Mouse (Mus musculus): ENCODE measurements at regions not wholly inside any gene's neighbourhood (a gene's known extent, or its start where the extent isn't known, plus 50 kb on each side); places are given as distances from the start of the nearest gene placed in this dataset.

DNA sequence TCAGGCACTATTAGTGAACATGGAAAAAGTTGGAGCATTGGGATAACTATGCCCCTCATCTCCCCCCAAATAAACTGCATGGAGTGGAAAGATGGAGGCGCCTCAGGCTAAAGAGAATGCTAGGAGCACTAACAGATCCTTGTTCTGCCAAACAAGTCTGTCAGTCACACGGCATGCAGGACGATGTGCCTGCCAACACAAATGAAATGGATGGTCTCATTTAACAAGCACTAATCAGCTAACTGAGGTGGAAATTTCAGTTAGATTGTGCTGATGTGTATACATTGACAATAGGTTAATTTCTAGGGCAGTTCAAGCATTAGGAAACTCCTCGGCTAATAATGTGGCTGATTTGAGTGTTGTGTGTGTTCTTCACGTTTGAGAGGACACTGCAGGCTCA, 120.8 kb upstream of the Speer2 start:
- H3K4me2 ChIP-seq: no peak overlapping the region
- no peak overlapping the region for H3K27ac ChIP-seq (ENCODE audit: low read depth)
- H3K36me3 ChIP-seq (ENCODE audit: insufficient read depth): no peaks in the 10 kb centered on the region
- H3K4me1 ChIP-seq (ENCODE audit: insufficient read depth): no peaks in the 10 kb centered on the region
- DNase-seq (no peak), ATAC-seq (ENCODE audit: insufficient read depth) (no peak)
- TF ChIP-seq CTCF (IDR thresholded peaks at IDR 0.05; ENCODE audit: low read depth): no peak
- no peak overlapping the region for H3K4me3 ChIP-seq (ENCODE audit: low read depth, low read length)
- H3K9ac ChIP-seq: no peak overlapping the region
- no peaks in the 10 kb centered on the region for H3K27me3 ChIP-seq (ENCODE audit: insufficient read depth, low read length)
- 57% methylated on average over 5 of the region's 5 CpGs for WGBS
- no peaks in the 10 kb centered on the region for H3K9me3 ChIP-seq (ENCODE audit: low read depth, low read length)

GRCm38 (mm10) chr16:69991907-69992470, 128.4 kb upstream of the Speer2 start:
- ATAC-seq (ENCODE audit: insufficient read depth) (no peak), DNase-seq (no peak)
- Histone ChIP-seq H3K9me3 (ENCODE audit: low read depth, low read length) (no peaks in the 10 kb centered on the region), H3K36me3 (ENCODE audit: insufficient read depth) (no peaks in the 10 kb centered on the region), H3K4me2 (no peak overlapping the region), H3K27ac (ENCODE audit: low read depth) (no peak overlapping the region), H3K4me3 (ENCODE audit: low read depth, low read length) (no peak overlapping the region), H3K9ac (no peak overlapping the region), H3K4me1 (ENCODE audit: insufficient read depth) (no peaks in the 10 kb centered on the region), H3K27me3 (ENCODE audit: insufficient read depth, low read length) (no peaks in the 10 kb centered on the region)
- 74% methylated on average over 3 of the region's 3 CpGs for WGBS
- TF ChIP-seq CTCF (IDR thresholded peaks at IDR 0.05; ENCODE audit: low read depth): no peak

- H3K9ac ChIP-seq: no peak overlapping the region
- no peak overlapping the region for H3K4me2 ChIP-seq
- no peak overlapping the region for H3K27ac ChIP-seq (ENCODE audit: low read depth)
- ATAC-seq (ENCODE audit: insufficient read depth): no peak
- no peaks in the 10 kb centered on the region for H3K27me3 ChIP-seq (ENCODE audit: insufficient read depth, low read length)
- no peak overlapping the region for H3K4me3 ChIP-seq (ENCODE audit: low read depth, low read length)
- 59% methylated on average over 4 of the region's 4 CpGs for WGBS
- H3K36me3 ChIP-seq (ENCODE audit: insufficient read depth): no peaks in the 10 kb centered on the region
- TF ChIP-seq CTCF (IDR thresholded peaks at IDR 0.05; ENCODE audit: low read depth): no peak
- DNase-seq: no peak
- no peaks in the 10 kb centered on the region for H3K4me1 ChIP-seq (ENCODE audit: insufficient read depth)
- H3K9me3 ChIP-seq (ENCODE audit: low read depth, low read length): no peaks in the 10 kb centered on the region
These were observed 129.2 kb upstream of the Speer2 start for GRCm38 (mm10) chr16:69992715-69993114.

GRCm38 (mm10) chr16:70006863-70007262, 143.3 kb upstream of the Speer2 start:
- DNase-seq (no peak), ATAC-seq (ENCODE audit: insufficient read depth) (no peak)
- Histone ChIP-seq H3K4me3 (ENCODE audit: low read depth, low read length) (no peak overlapping the region), H3K4me1 (ENCODE audit: insufficient read depth) (no peaks in the 10 kb centered on the region), H3K36me3 (ENCODE audit: insufficient read depth) (no peaks in the 10 kb centered on the region), H3K27me3 (ENCODE audit: insufficient read depth, low read length) (no peaks in the 10 kb centered on the region), H3K4me2 (no peak overlapping the region), H3K9ac (no peak overlapping the region), H3K9me3 (ENCODE audit: low read depth, low read length) (no peaks in the 10 kb centered on the region), H3K27ac (ENCODE audit: low read depth) (no peak overlapping the region)
- no peak for TF ChIP-seq CTCF (IDR thresholded peaks at IDR 0.05; ENCODE audit: low read depth)
- 77% methylated on average over 2 of the region's 2 CpGs for WGBS

- DNase-seq: no peak
- H3K4me2 ChIP-seq: no peak overlapping the region
- H3K4me3 ChIP-seq (ENCODE audit: low read depth, low read length): no peak overlapping the region
- H3K9me3 ChIP-seq (ENCODE audit: low read depth, low read length): no peaks in the 10 kb centered on the region
- no peaks in the 10 kb centered on the region for H3K36me3 ChIP-seq (ENCODE audit: insufficient read depth)
- no peak overlapping the region for H3K27ac ChIP-seq (ENCODE audit: low read depth)
- no peak overlapping the region for H3K9ac ChIP-seq
- TF ChIP-seq CTCF (IDR thresholded peaks at IDR 0.05; ENCODE audit: low read depth): no peak
- no peak for ATAC-seq (ENCODE audit: insufficient read depth)
- no peaks in the 10 kb centered on the region for H3K4me1 ChIP-seq (ENCODE audit: insufficient read depth)
- 71% methylated on average over 1 of the region's 1 CpGs for WGBS
- no peaks in the 10 kb centered on the region for H3K27me3 ChIP-seq (ENCODE audit: insufficient read depth, low read length)
These were observed 153.4 kb upstream of the Speer2 start for GRCm38 (mm10) chr16:70016980-70017379.

GRCm38 (mm10) chr16:70019564-70019963, 156.0 kb upstream of the Speer2 start:
- H3K27ac ChIP-seq (ENCODE audit: low read depth): no peak overlapping the region
- no peaks in the 10 kb centered on the region for H3K4me1 ChIP-seq (ENCODE audit: insufficient read depth)
- no peaks in the 10 kb centered on the region for H3K27me3 ChIP-seq (ENCODE audit: insufficient read depth, low read length)
- no peak overlapping the region for H3K4me2 ChIP-seq
- H3K4me3 ChIP-seq (ENCODE audit: low read depth, low read length): no peak overlapping the region
- DNase-seq (no peak), ATAC-seq (ENCODE audit: insufficient read depth) (no peak)
- WGBS: 88% methylated on average over 2 of the region's 2 CpGs
- no peak overlapping the region for H3K9ac ChIP-seq
- H3K36me3 ChIP-seq (ENCODE audit: insufficient read depth): no peaks in the 10 kb centered on the region
- no peaks in the 10 kb centered on the region for H3K9me3 ChIP-seq (ENCODE audit: low read depth, low read length)
- no peak for TF ChIP-seq CTCF (IDR thresholded peaks at IDR 0.05; ENCODE audit: low read depth)

DNA sequence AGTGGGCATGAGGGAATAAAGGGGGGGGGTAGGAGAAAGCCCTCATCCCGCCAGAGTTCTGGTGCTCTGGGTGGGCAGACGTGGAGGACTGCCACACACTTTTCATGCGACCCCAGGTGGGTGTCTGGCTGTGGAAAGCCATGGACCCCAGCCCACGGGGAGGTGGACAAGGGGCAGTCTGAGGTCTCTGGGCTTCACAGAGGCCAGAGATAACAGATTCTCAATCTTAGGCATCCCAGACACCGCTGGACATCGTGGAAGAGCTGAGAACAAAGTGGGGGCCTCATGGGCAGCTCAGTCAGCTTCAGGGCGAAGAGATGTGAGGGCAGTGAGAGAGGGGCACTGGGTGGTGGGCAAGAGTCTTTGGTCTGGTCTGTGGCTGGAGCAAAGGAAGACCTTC, 157.9 kb upstream of the Speer2 start:
- H3K4me3 ChIP-seq (ENCODE audit: low read depth, low read length): no peak overlapping the region
- DNase-seq (no peak), ATAC-seq (ENCODE audit: insufficient read depth) (no peak)
- 81% methylated on average over 7 of the region's 7 CpGs for WGBS
- TF ChIP-seq CTCF (IDR thresholded peaks at IDR 0.05; ENCODE audit: low read depth): no peak
- H3K36me3 ChIP-seq (ENCODE audit: insufficient read depth): no peaks in the 10 kb centered on the region
- H3K27me3 ChIP-seq (ENCODE audit: insufficient read depth, low read length): no peaks in the 10 kb centered on the region
- no peak overlapping the region for H3K4me2 ChIP-seq
- H3K9ac ChIP-seq: no peak overlapping the region
- H3K27ac ChIP-seq (ENCODE audit: low read depth): no peak overlapping the region
- no peaks in the 10 kb centered on the region for H3K4me1 ChIP-seq (ENCODE audit: insufficient read depth)
- H3K9me3 ChIP-seq (ENCODE audit: low read depth, low read length): no peaks in the 10 kb centered on the region

DNA sequence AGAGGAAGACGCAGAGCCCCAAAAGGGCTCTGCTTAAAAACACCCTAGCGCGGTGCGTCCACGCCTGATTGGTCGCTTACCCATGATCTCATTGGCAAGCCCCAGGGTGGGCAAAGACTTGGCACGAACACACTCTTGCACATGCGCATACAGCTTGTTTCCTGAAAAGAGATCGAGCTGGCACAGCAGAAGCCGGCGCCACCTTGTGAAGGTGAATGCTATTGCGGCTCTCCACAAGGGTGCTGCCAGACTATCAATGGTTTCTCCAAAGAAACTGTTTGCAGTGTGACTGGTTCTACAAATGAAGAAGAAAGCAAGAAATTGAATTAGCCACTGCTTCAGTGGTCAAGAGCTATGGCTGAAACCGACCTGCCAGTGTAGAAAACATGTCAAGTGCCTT, 165.1 kb upstream of the Speer2 start:
- TF ChIP-seq CTCF (IDR thresholded peaks at IDR 0.05; ENCODE audit: low read depth): 0 out of 2 replicates have a peak, but pooled peaks have one; percentile 15
- Histone ChIP-seq H3K9ac (no peak overlapping the region), H3K4me3 (ENCODE audit: low read depth, low read length) (no peak overlapping the region), H3K4me2 (no peak overlapping the region), H3K27me3 (ENCODE audit: insufficient read depth, low read length) (no peaks in the 10 kb centered on the region), H3K9me3 (ENCODE audit: low read depth, low read length) (no peaks in the 10 kb centered on the region), H3K27ac (ENCODE audit: low read depth) (no peak overlapping the region), H3K36me3 (ENCODE audit: insufficient read depth) (no peaks in the 10 kb centered on the region), H3K4me1 (ENCODE audit: insufficient read depth) (no peaks in the 10 kb centered on the region)
- WGBS: 78% methylated on average over 13 of the region's 13 CpGs
- DNase-seq: peak; percentile 3
- ATAC-seq (ENCODE audit: insufficient read depth): no peak
